Mouse (Mus musculus): ENCODE data around the gene Prrt3. TPM values are rescaled to one million over a fixed set of nuclear protein-coding genes. Genes with fewer than 3 reads are reported as not detected.

Prrt3 gene
- polyA plus RNA-seq, 1 experiment: 0.22 TPM

DNA sequence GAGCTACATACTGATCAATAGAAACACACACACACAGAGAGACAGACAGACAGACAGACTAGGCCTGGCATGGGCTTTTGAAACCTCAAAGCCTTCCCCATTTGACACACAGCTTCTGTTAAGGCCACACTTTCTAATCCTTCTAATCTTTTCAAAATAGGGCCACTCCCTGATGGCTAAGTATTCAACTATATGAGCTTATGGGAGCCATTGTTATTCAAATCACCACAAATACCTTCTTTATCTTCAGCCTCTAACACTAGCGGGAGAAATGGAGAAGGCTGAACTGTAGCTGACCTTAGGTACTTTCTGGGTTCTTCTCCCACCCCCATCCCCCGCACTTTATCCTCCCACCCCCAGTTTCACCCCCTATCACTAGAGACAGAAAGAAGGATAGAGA lies 1.1 kb upstream of the Prrt3 start:
- no peaks in the 10 kb centered on the region for H3K79me2 ChIP-seq (ENCODE audit: control insufficient read depth, insufficient read depth)
- no peak overlapping the region for H3ac ChIP-seq (ENCODE audit: control insufficient read depth, insufficient read length)
- H3K27me3 ChIP-seq (ENCODE audit: control insufficient read depth, insufficient read depth, insufficient read length): no peaks in the 10 kb centered on the region
- no peak overlapping the region for H3K4me3 ChIP-seq
- H3K4me2 ChIP-seq (ENCODE audit: low read depth): no peak overlapping the region
- no peaks in the 10 kb centered on the region for H3K36me3 ChIP-seq (ENCODE audit: control insufficient read depth, insufficient read depth)
- TF ChIP-seq MAX (IDR thresholded peaks at IDR 0.05; ENCODE audit: low read depth) (no peak), POLR2A (IDR thresholded peaks at IDR 0.05; ENCODE audit: insufficient read length, low read depth) (no peak), CEBPB (IDR thresholded peaks at IDR 0.05; ENCODE audit: insufficient read depth, poor library complexity, severe bottlenecking) (no peak), SRF (IDR thresholded peaks at IDR 0.05; ENCODE audit: control insufficient read depth, insufficient read length, low read depth) (no peak), TCF3 (IDR thresholded peaks at IDR 0.05; ENCODE audit: insufficient read length, low read depth) (no peak), MYOD1 (IDR thresholded peaks at IDR 0.05; ENCODE audit: control insufficient read depth in 1 of 3, insufficient read length in 2 of 3, low read depth in 2 of 3) (no peak), POLR2AphosphoS2 (IDR thresholded peaks at IDR 0.05; ENCODE audit: insufficient read length, low read depth) (no peak), USF1 (IDR thresholded peaks at IDR 0.05; ENCODE audit: low read depth) (no peak), REST (IDR thresholded peaks at IDR 0.05; ENCODE audit: insufficient read depth, insufficient read length) (no peak), E2F4 (IDR thresholded peaks at IDR 0.05; ENCODE audit: insufficient read depth) (no peak), MYOG (IDR thresholded peaks at IDR 0.05; ENCODE audit: control insufficient read depth in 1 of 3, insufficient read depth in 1 of 3, insufficient read length in 2 of 3, low read depth in 2 of 3) (no peak), TCF12 (IDR thresholded peaks at IDR 0.05; ENCODE audit: insufficient read depth, poor library complexity, severe bottlenecking) (no peak)

GRCm38 (mm10) chr6:113499346-113499745 lies 2.4 kb downstream of the Prrt3 start:
- TF ChIP-seq REST (IDR thresholded peaks at IDR 0.05; ENCODE audit: insufficient read depth, insufficient read length) (no peak), MAX (IDR thresholded peaks at IDR 0.05; ENCODE audit: low read depth) (no peak), MYOD1 (IDR thresholded peaks at IDR 0.05; ENCODE audit: control insufficient read depth in 1 of 3, insufficient read length in 2 of 3, low read depth in 2 of 3) (no peak)
- no peaks in the 10 kb centered on the region for H3K36me3 ChIP-seq (ENCODE audit: control insufficient read depth, insufficient read depth)
- H3K4me2 ChIP-seq (ENCODE audit: low read depth): no peak overlapping the region
- H3K27me3 ChIP-seq (ENCODE audit: control insufficient read depth, insufficient read depth, insufficient read length): no peaks in the 10 kb centered on the region
- H3ac ChIP-seq (ENCODE audit: control insufficient read depth, insufficient read length): no peak overlapping the region
- H3K4me3 ChIP-seq: no peak overlapping the region
- H3K79me2 ChIP-seq (ENCODE audit: control insufficient read depth, insufficient read depth): no peaks in the 10 kb centered on the region

DNA sequence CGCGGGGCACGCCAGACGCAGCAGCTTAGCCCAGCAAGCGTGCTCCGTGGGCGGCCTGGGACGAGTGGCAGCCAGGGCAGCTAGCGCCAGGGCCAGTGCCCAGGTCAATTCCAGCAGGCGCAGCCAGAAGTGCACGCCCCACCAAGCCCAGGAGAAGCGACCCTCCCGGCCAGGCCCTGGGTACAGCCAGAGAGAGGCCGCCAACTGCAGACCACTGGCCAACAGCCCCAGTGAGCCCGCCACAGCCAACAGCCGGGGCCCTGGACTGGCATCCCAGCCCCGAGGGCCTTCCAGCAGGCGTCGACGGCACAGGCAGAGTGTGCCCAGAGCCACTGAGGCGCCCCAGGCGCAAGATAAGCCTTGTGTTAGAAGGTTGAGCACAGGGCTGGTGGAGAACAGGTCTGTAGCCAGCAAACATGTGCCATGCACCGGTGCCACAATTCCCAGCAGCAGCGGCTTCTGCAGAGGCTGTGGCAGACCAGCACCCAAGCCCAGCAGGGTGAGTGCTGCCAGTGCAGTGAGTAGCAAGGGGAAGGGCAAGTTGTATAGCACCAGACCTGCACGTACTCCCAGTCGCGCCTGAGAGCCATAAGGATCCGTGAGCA lies 6.6 kb downstream of the Prrt3 start:
- no peak overlapping the region for H3ac ChIP-seq (ENCODE audit: control insufficient read depth, insufficient read length)
- H3K36me3 ChIP-seq (ENCODE audit: control insufficient read depth, insufficient read depth): no peaks in the 10 kb centered on the region
- TF ChIP-seq USF1 (IDR thresholded peaks at IDR 0.05; ENCODE audit: low read depth): no peak
- peak; percentile 39 for TF ChIP-seq POLR2AphosphoS2 (IDR thresholded peaks at IDR 0.05; ENCODE audit: insufficient read length, low read depth)
- H3K27me3 ChIP-seq (ENCODE audit: control insufficient read depth, insufficient read depth, insufficient read length): no peaks in the 10 kb centered on the region
- H3K4me3 ChIP-seq: no peak overlapping the region
- H3K4me2 ChIP-seq (ENCODE audit: low read depth): no peak overlapping the region
- H3K79me2 ChIP-seq (ENCODE audit: control insufficient read depth, insufficient read depth): no peaks in the 10 kb centered on the region

- Histone ChIP-seq H3K27me3 (ENCODE audit: control insufficient read depth, insufficient read depth, insufficient read length) (no peaks in the 10 kb centered on the region), H3K36me3 (ENCODE audit: control insufficient read depth, insufficient read depth) (no peaks in the 10 kb centered on the region), H3K4me3 (no peak overlapping the region), H3K79me2 (ENCODE audit: control insufficient read depth, insufficient read depth) (no peaks in the 10 kb centered on the region), H3K4me2 (ENCODE audit: low read depth) (no peak overlapping the region), H3ac (ENCODE audit: control insufficient read depth, insufficient read length) (no peak overlapping the region)
- TF ChIP-seq TCF12 (IDR thresholded peaks at IDR 0.05; ENCODE audit: insufficient read depth, poor library complexity, severe bottlenecking) (no peak), TCF3 (IDR thresholded peaks at IDR 0.05; ENCODE audit: insufficient read length, low read depth) (no peak), MYOD1 (IDR thresholded peaks at IDR 0.05; ENCODE audit: control insufficient read depth in 1 of 3, insufficient read length in 2 of 3, low read depth in 2 of 3) (peak in 2 of 3 experiments; percentile 6 to 26), CEBPB (IDR thresholded peaks at IDR 0.05; ENCODE audit: insufficient read depth, poor library complexity, severe bottlenecking) (no peak), SRF (IDR thresholded peaks at IDR 0.05; ENCODE audit: control insufficient read depth, insufficient read length, low read depth) (no peak), POLR2AphosphoS2 (IDR thresholded peaks at IDR 0.05; ENCODE audit: insufficient read length, low read depth) (peak; percentile 51), MYOG (IDR thresholded peaks at IDR 0.05; ENCODE audit: control insufficient read depth in 1 of 3, insufficient read depth in 1 of 3, insufficient read length in 2 of 3, low read depth in 2 of 3) (peak in 1 of 3 experiments; percentile 7), POLR2A (IDR thresholded peaks at IDR 0.05; ENCODE audit: insufficient read length, low read depth) (no peak), USF1 (IDR thresholded peaks at IDR 0.05; ENCODE audit: low read depth) (no peak)
Observed at GRCm38 (mm10) chr6:113494258-113494788, 7.4 kb downstream of the Prrt3 start.

GRCm38 (mm10) chr6:113492101-113492864 lies 9.4 kb downstream of the Prrt3 start:
- H3K36me3 ChIP-seq (ENCODE audit: control insufficient read depth, insufficient read depth): no peaks in the 10 kb centered on the region

More at GRCm38 (mm10) chr6:113492101-113492864, 9.4 kb downstream of the Prrt3 start:
- TF ChIP-seq USF1 (IDR thresholded peaks at IDR 0.05; ENCODE audit: low read depth) (no peak), TCF3 (IDR thresholded peaks at IDR 0.05; ENCODE audit: insufficient read length, low read depth) (no peak), REST (IDR thresholded peaks at IDR 0.05; ENCODE audit: insufficient read depth, insufficient read length) (no peak), TCF12 (IDR thresholded peaks at IDR 0.05; ENCODE audit: insufficient read depth, poor library complexity, severe bottlenecking) (no peak), POLR2A (IDR thresholded peaks at IDR 0.05; ENCODE audit: insufficient read length, low read depth) (no peak), MYOD1 (IDR thresholded peaks at IDR 0.05; ENCODE audit: control insufficient read depth in 1 of 3, insufficient read length in 2 of 3, low read depth in 2 of 3) (no peak), CEBPB (IDR thresholded peaks at IDR 0.05; ENCODE audit: insufficient read depth, poor library complexity, severe bottlenecking) (no peak), MAX (IDR thresholded peaks at IDR 0.05; ENCODE audit: low read depth) (no peak)
- Histone ChIP-seq H3ac (ENCODE audit: control insufficient read depth, insufficient read length) (no peak overlapping the region), H3K4me3 (no peak overlapping the region), H3K27me3 (ENCODE audit: control insufficient read depth, insufficient read depth, insufficient read length) (no peaks in the 10 kb centered on the region), H3K4me2 (ENCODE audit: low read depth) (no peak overlapping the region), H3K79me2 (ENCODE audit: control insufficient read depth, insufficient read depth) (no peaks in the 10 kb centered on the region)
